Mouse (Mus musculus) liver, embryonic 14.5 days (tissue): Measurements from ENCODE around the gene Add1.

Experiments
- CTCF ChIP-seq: IDR thresholded peaks from 2 replicates; pipeline ENCODE4 v1.5.1; 2016; ENCODE audit warnings: antibody characterized with exemption, low read depth, control low read depth
- EP300 ChIP-seq: IDR thresholded peaks from 2 replicates; pipeline ENCODE4 v1.6.1; 2016; ENCODE audit warnings: antibody characterized with exemption, low read depth

GRCm38 (mm10) chr5:34533820-34534219, 39.6 kb upstream of the Add1 start:
- TF ChIP-seq CTCF: no peak
- TF ChIP-seq EP300: no peak
